Mouse (Mus musculus): ENCODE measurements around the gene Usp49.

DNA sequence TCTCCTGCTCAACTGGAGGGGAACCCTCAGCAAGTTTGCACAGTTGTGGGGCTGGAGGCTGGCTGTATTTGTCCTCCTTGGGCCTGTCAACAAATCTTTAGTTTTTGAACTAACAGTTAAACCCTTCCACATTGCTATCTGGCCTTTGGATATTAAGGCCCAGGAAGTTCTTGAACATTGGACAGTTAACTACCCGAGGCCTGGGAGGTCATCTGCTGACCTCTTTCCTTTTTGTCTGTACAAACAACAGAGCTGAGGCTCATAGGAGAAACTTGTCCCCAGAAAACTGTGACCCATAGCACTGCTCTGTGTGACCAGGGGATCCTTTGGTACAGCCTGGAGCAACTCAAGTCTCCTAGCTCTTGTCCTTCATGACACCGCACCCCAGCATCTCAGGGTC is 68.6 kb downstream of the Usp49 start:
- no peak for TF ChIP-seq CTCF (IDR thresholded peaks at IDR 0.05; ENCODE audit: control insufficient read depth, insufficient read depth, insufficient replicate concordance, low read depth, low read length)
- TF ChIP-seq POLR2A (IDR thresholded peaks at IDR 0.05; ENCODE audit: control insufficient read depth, low read depth, low read length), result no peak

All from testis, adult 2 months (tissue).